Mouse (Mus musculus) heart, embryonic 12.5 days (tissue): ENCODE measurements at regions not wholly inside any gene's neighbourhood (a gene's known extent, or its start where the extent isn't known, plus 50 kb on each side); places are given as distances from the start of the nearest gene placed in this dataset.
"Not testable (repeated sequence)": the region's sequence is repeated elsewhere in the genome, so short reads cannot be mapped to it uniquely, and the experiment has no call there.

Experiments
- ATAC-seq: fragments of 200-750 bp; cut with Nextera tagmentation; 2 replicates; pipeline ENCODE4 v1.8.0; 2017; ENCODE audit warnings: moderate TSS enrichment, moderate library complexity; ENCODE audit not compliant: insufficient number of reproducible peaks, low FRiP score
- H3K27ac ChIP-seq: fragments of 300-500 bp; sonication (generic); 2 replicates; pipeline ENCODE4 v1.5.1; 2016; ENCODE audit warnings: mild to moderate bottlenecking, moderate library complexity; ENCODE audit not compliant: poor library complexity, severe bottlenecking
- H3K27me3 ChIP-seq: fragments of 300-500 bp; sonication (generic); replicated peaks from 2 replicates; pipeline ENCODE4 v1.6.1; 2016; ENCODE audit warnings: mild to moderate bottlenecking, moderate library complexity
- H3K36me3 ChIP-seq: fragments of 300-500 bp; sonication (generic); 2 replicates; pipeline ENCODE4 v1.6.1; 2016; ENCODE audit warnings: mild to moderate bottlenecking, moderate library complexity
- H3K4me1 ChIP-seq: fragments of 300-500 bp; sonication (generic); replicated peaks from 2 replicates; pipeline ENCODE4 v1.6.1; 2016; ENCODE audit warnings: mild to moderate bottlenecking
- H3K4me2 ChIP-seq: fragments of 300-500 bp; sonication (generic); 2 replicates; pipeline ENCODE4 v1.6.1; 2016; ENCODE audit warnings: mild to moderate bottlenecking, moderate library complexity
- H3K4me3 ChIP-seq: fragments of 300-500 bp; sonication (generic); 2 replicates; pipeline ENCODE4 v1.5.1; 2016; ENCODE audit warnings: mild to moderate bottlenecking
- H3K9ac ChIP-seq: fragments of 300-500 bp; sonication (generic); 2 replicates; pipeline ENCODE4 v1.6.1; 2016; ENCODE audit warnings: mild to moderate bottlenecking, moderate library complexity
- H3K9me3 ChIP-seq: fragments of 300-500 bp; sonication (generic); replicated peaks from 2 replicates; pipeline ENCODE4 v1.6.1; 2016; ENCODE audit warnings: mild to moderate bottlenecking, moderate library complexity
- WGBS: fragments of 180-500 bp; shearing (Covaris S2); methylation state at CpG from one replicate; pipeline ENCODE4 v1.1.7; 2016; 5-methylcytosine and 5-hydroxymethylcytosine counted together

DNA sequence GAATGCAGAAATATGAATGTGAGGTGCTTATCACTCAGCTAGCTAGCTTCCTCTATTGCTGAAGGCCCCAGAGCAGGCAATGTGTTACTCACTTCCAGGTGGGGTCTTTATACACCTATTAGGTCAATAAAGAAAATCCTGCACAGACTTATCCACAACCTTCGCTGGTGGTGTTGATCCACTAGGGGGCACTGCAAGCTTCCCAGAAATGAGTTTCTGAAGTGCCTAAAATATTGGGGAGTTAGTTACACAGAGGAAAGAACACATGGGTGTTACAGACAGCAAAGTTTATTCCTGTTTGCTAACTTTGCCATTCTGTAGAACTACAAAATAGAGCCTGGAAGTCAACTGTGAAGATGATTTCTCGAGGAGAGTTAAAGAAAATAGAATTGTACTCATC is 836.9 kb downstream of the Dad1 start:
- not testable (repeated sequence) for ATAC-seq, H3K9ac ChIP-seq, H3K4me2 ChIP-seq, H3K9me3 ChIP-seq, H3K27ac ChIP-seq, H3K27me3 ChIP-seq, H3K36me3 ChIP-seq, H3K4me1 ChIP-seq, H3K4me3 ChIP-seq
- WGBS: 59% methylated on average over 2 of the region's 2 CpGs

DNA sequence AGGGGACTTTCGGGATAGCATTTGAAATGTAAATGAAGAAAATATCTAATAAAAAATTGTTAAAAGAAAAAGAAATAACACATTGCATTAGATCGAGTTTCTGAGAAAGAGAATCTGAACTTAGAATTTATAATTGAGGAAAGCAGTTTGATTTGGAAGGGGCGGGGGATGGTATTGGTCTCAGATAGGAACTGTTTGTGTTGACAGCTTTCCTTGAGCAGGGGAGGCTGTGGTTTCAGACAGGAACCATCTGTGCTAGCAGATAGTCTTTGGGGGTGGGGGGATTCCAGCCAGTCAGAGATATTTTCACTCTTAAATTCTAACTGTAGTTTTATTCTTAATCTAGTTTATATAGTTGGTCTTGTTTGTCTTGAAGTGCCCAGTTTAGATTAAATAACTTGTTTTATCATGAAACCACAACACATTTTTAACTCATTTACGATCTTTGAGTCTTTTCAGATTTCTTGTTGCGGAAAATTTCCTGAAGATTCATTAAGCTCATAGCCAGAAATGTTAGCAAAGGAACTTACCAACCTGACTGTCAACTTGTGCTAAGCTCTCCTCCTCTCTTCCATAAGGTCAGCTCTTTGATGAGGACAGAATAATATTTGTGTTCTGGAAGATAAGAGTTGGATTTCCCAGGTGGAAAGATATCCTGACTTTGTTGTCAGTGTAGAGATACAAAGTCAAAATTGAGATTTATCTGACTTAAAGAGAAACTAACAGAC is 846.2 kb downstream of the Dad1 start:
- H3K4me2 ChIP-seq, ATAC-seq: not testable (repeated sequence)
- WGBS: 33% methylated on average over 3 of the region's 5 CpGs

GRCm38 (mm10) chr14:53390307-53390706 is 863.6 kb downstream of the Dad1 start:
- not testable (repeated sequence) for H3K27ac ChIP-seq, H3K27me3 ChIP-seq, H3K4me3 ChIP-seq, H3K4me1 ChIP-seq, H3K4me2 ChIP-seq, ATAC-seq, H3K36me3 ChIP-seq, H3K9me3 ChIP-seq, H3K9ac ChIP-seq
- WGBS: no CpG with 5 or more reads among the region's 1 CpGs

More for the DNA sequence above, 846.2 kb downstream of the Dad1 start:
- not testable (repeated sequence) for H3K36me3 ChIP-seq, H3K9ac ChIP-seq, H3K27me3 ChIP-seq, H3K4me1 ChIP-seq, H3K27ac ChIP-seq, H3K9me3 ChIP-seq, H3K4me3 ChIP-seq

DNA sequence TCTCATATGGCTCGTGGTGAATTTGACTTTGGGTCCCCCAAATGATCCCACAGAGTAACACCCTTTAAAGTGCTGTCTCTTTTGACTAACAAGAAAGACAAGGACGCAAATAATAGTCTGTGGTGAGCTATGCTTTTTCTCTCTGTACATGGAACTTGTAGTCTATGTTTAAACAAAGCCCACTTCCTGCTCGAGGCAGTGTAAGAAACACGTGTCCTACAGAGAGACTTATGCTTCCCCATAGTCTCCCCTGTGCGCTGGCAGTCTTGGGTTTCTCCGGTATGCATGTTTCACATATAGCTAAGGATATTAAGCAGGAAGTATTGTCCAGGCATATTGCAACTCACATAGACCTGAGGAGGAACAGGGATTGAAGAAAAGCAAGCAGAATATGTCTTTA is 879.0 kb upstream of the Olfr1507 start:
- not testable (repeated sequence) for H3K27ac ChIP-seq, H3K4me3 ChIP-seq, ATAC-seq, H3K9me3 ChIP-seq, H3K9ac ChIP-seq, H3K4me1 ChIP-seq, H3K27me3 ChIP-seq, H3K36me3 ChIP-seq, H3K4me2 ChIP-seq
- WGBS: 73% methylated on average over 5 of the region's 6 CpGs

GRCm38 (mm10) chr14:53373777-53374468 is 878.4 kb upstream of the Olfr1507 start:
- not testable (repeated sequence) for H3K4me1 ChIP-seq, H3K27me3 ChIP-seq, H3K27ac ChIP-seq, H3K4me3 ChIP-seq, H3K9ac ChIP-seq, H3K4me2 ChIP-seq, ATAC-seq, H3K36me3 ChIP-seq, H3K9me3 ChIP-seq
- 50% methylated on average over 1 of the region's 2 CpGs for WGBS

DNA sequence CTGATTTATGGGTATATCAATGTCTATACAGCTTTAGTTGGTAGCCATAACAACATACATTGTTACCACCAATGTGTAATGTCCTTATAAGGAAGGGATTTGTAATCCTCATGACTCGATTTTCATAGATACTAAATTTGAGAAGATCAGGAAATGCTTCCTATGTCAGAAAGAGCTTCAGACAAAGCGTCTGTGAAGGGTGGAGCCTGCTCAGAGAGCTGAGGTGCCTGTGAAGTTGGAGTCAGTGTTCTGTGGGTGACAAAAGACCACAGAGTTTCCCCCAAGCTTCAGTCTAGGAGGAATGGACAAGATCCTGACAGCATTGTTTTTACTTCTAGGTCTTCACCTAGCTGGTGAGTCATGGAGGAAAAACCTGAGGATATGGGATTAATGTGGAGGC is 874.2 kb upstream of the Olfr1507 start:
- Histone ChIP-seq H3K36me3 (no peaks in the 10 kb centered on the region), H3K9ac (no peak overlapping the region), H3K27ac (no peak overlapping the region), H3K9me3 (no peaks in the 10 kb centered on the region), H3K4me2 (no peak overlapping the region), H3K4me3 (no peak overlapping the region), H3K4me1 (no peaks in the 10 kb centered on the region), H3K27me3 (no peaks in the 10 kb centered on the region)
- ATAC-seq: no peak
- WGBS: 38% methylated on average over 2 of the region's 2 CpGs

GRCm38 (mm10) chr14:53367420-53367819 is 871.9 kb upstream of the Olfr1507 start:
- ATAC-seq, H3K4me3 ChIP-seq, H3K27ac ChIP-seq, H3K27me3 ChIP-seq, H3K4me2 ChIP-seq, H3K4me1 ChIP-seq, H3K9ac ChIP-seq, H3K9me3 ChIP-seq, H3K36me3 ChIP-seq: not testable (repeated sequence)
- WGBS: 59% methylated on average over 1 of the region's 1 CpGs

GRCm38 (mm10) chr14:53363995-53364394 is 868.4 kb upstream of the Olfr1507 start:
- H3K4me1 ChIP-seq, H3K27ac ChIP-seq, H3K36me3 ChIP-seq, H3K4me3 ChIP-seq, H3K9ac ChIP-seq, H3K9me3 ChIP-seq, ATAC-seq, H3K4me2 ChIP-seq, H3K27me3 ChIP-seq: not testable (repeated sequence)
- 67% methylated on average over 5 of the region's 5 CpGs for WGBS

- 63% methylated on average over 2 of the region's 2 CpGs for WGBS
- H3K4me2 ChIP-seq, H3K4me3 ChIP-seq, H3K27ac ChIP-seq, ATAC-seq, H3K36me3 ChIP-seq, H3K9ac ChIP-seq, H3K27me3 ChIP-seq, H3K4me1 ChIP-seq, H3K9me3 ChIP-seq: not testable (repeated sequence)
These were observed 866.5 kb upstream of the Olfr1507 start for GRCm38 (mm10) chr14:53362054-53362453.

- H3K27me3 ChIP-seq, H3K4me3 ChIP-seq, H3K4me2 ChIP-seq, H3K9me3 ChIP-seq, ATAC-seq, H3K4me1 ChIP-seq, H3K9ac ChIP-seq, H3K27ac ChIP-seq, H3K36me3 ChIP-seq: not testable (repeated sequence)
- WGBS: 89% methylated on average over 1 of the region's 2 CpGs
These were observed 861.9 kb upstream of the Olfr1507 start for GRCm38 (mm10) chr14:53357498-53357897.

DNA sequence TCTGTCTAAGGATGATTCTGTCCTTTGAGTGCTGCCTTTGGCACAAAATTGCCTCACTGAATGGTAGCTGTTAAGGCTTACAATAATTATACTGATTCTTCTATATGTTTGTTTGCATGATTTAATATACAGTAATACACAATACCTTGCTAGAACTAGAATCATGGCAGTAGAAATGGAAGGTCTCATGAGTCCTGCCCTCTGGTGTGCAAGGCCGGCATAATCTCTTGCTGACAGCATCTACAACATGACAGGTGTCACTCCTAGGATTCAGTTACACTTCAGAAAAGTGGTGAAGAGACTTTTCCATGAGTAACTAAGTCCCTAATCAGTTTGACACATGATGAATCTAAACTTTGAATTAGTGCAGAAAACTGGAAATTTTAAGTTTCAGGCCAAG is 861.2 kb upstream of the Olfr1507 start:
- not testable (repeated sequence) for H3K4me1 ChIP-seq, H3K9me3 ChIP-seq, ATAC-seq, H3K27ac ChIP-seq, H3K36me3 ChIP-seq, H3K4me2 ChIP-seq, H3K4me3 ChIP-seq, H3K27me3 ChIP-seq, H3K9ac ChIP-seq
- WGBS: 67% methylated on average over 1 of the region's 1 CpGs

- H3K4me3 ChIP-seq, H3K9ac ChIP-seq, H3K4me2 ChIP-seq, H3K27me3 ChIP-seq, H3K36me3 ChIP-seq, H3K4me1 ChIP-seq, ATAC-seq, H3K9me3 ChIP-seq, H3K27ac ChIP-seq: not testable (repeated sequence)
- 76% methylated on average over 3 of the region's 3 CpGs for WGBS
These were observed 855.9 kb upstream of the Olfr1507 start for GRCm38 (mm10) chr14:53351457-53351856.
